Mouse (Mus musculus) hindbrain, postnatal 0 days (tissue): ENCODE results near the gene Sugct. TPM values are rescaled to one million over a fixed set of nuclear protein-coding genes. Genes with fewer than 3 reads are reported as not detected.

Experiments
- ATAC-seq: fragments of 200-750 bp; cut with Nextera tagmentation; 2 replicates; pipeline ENCODE4 v1.8.0; 2017; ENCODE audit warnings: mild to moderate bottlenecking, moderate TSS enrichment, moderate library complexity
- DNase-seq: peaks from one replicate; pipeline ENCODE4 v3.0.0-alpha.2; 2015; ENCODE audit warnings: low spot score
- H3K27ac ChIP-seq: fragments of 300-500 bp; sonication (generic); 2 replicates; pipeline ENCODE4 v1.5.1; 2014; ENCODE audit warnings: mild to moderate bottlenecking
- H3K27me3 ChIP-seq: fragments of 300-500 bp; sonication (generic); 2 replicates; pipeline ENCODE4 v1.6.1; 2014; ENCODE audit warnings: low read length, mixed read lengths; ENCODE audit not compliant: insufficient read depth
- H3K36me3 ChIP-seq: fragments of 300-500 bp; sonication (generic); 2 replicates; pipeline ENCODE4 v1.6.1; 2014; ENCODE audit warnings: low read length, mixed read lengths; ENCODE audit not compliant: insufficient read depth
- H3K4me1 ChIP-seq: fragments of 300-500 bp; sonication (generic); 2 replicates; pipeline ENCODE4 v1.6.1; 2014; ENCODE audit warnings: antibody characterized with exemption, low read length, mixed read lengths; ENCODE audit not compliant: insufficient read depth
- H3K4me2 ChIP-seq: fragments of 300-500 bp; sonication (generic); 2 replicates; pipeline ENCODE4 v1.6.1; 2014; ENCODE audit warnings: low read depth, mild to moderate bottlenecking, low read length, moderate library complexity, mixed read lengths
- H3K4me3 ChIP-seq: fragments of 300-500 bp; sonication (generic); 2 replicates; pipeline ENCODE4 v1.5.1; 2014; ENCODE audit warnings: low read length
- H3K9ac ChIP-seq: fragments of 300-500 bp; sonication (generic); replicated peaks from 2 replicates; pipeline ENCODE4 v1.6.1; 2014; ENCODE audit warnings: mild to moderate bottlenecking, low read length, moderate library complexity, mixed read lengths
- H3K9me3 ChIP-seq: fragments of 300-500 bp; sonication (generic); 2 replicates; pipeline ENCODE4 v1.6.1; 2016; ENCODE audit warnings: low read length, mixed read lengths
- CTCF ChIP-seq: IDR thresholded peaks from 2 replicates; pipeline ENCODE4 v1.5.1; 2016; ENCODE audit warnings: antibody characterized with exemption, control low read depth, low read depth
- WGBS: fragments of 180-500 bp; shearing (Covaris S2); extraction: QIAGEN DNeasy Blood & Tissue Kit; methylation state at CpG from one replicate; pipeline ENCODE4 v1.1.7; 2014; 5-methylcytosine and 5-hydroxymethylcytosine counted together
- polyA plus RNA-seq: library from polyadenylated mRNA; unstranded; fragments of >200 nt; fragmentation: Nextera tagmentation; extraction: Ambion mirVana; gene quantifications from 2 replicates; pipeline ENCODE4 v1.2.1, GENCODE M21; 2015
- total RNA-seq: library from RNA; depleted of rRNA; stranded (reverse); fragments of >200 nt; gene quantifications from 2 replicates; pipeline ENCODE4 v1.2.3, GENCODE M21; 2014

The Sugct gene
- total and polyA plus RNA-seq, 2 experiments from 2014 or later = 1.8 to 4.4 TPM

DNA sequence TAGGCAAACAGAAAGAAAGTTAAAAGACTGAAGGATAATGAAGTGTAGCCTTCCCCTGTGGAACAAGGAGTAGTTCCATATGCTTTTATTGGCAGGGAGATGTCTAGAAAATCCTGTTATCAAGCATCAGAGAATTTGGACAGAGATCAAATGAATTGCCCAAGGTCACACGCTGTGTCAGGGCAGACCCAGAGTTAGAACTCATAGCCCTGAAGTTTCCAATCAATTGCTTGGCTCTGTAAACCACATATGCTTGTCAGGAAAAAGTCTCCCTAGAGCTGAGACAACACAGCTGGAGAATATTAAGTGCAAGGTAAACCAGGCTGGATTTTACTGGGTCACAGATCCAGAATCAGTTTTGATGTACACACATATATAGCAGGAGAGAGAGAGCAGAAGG, 593.0 kb downstream of the Sugct start:
- no peak for TF ChIP-seq CTCF
- H3K4me2 ChIP-seq = no peak overlapping the region
- 79% methylated on average over 1 of the region's 1 CpGs for WGBS

DNA sequence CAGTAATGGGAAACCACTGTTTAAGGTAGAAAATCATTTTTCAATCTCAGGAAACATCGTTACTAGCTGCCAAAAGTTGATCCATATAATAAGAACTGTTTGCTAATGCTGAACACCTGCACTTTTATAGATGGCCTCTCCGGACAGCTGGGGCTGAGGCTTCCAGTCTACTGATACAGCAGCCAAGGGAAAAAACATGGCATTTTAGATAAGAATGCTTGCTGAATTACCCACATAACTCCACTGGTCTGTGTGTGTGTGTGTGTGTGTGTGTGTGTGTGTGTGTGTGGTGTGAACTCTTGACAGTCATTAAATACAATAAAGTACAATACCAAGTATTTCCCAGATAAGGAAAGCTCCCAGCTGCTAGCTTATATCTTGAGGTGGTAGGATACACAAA, 608.8 kb downstream of the Sugct start:
- DNase-seq (no peak), ATAC-seq (no peak)
- Histone ChIP-seq H3K9ac (no peak overlapping the region), H3K27me3 (no peaks in the 10 kb centered on the region), H3K4me1 (no peaks in the 10 kb centered on the region), H3K27ac (no peak overlapping the region), H3K9me3 (no peaks in the 10 kb centered on the region), H3K36me3 (no peaks in the 10 kb centered on the region), H3K4me3 (no peak overlapping the region), H3K4me2 (no peak overlapping the region)
- WGBS = 78% methylated on average over 2 of the region's 2 CpGs
- TF ChIP-seq CTCF = no peak

More for the DNA sequence above, 593.0 kb downstream of the Sugct start:
- Histone ChIP-seq H3K9ac (no peak overlapping the region), H3K36me3 (no peaks in the 10 kb centered on the region), H3K4me1 (no peaks in the 10 kb centered on the region), H3K27ac (no peak overlapping the region), H3K4me3 (no peak overlapping the region), H3K27me3 (no peaks in the 10 kb centered on the region), H3K9me3 (no peaks in the 10 kb centered on the region)
- DNase-seq (no peak), ATAC-seq (no peak)

- Histone ChIP-seq H3K9me3 (no peaks in the 10 kb centered on the region), H3K27me3 (no peaks in the 10 kb centered on the region), H3K4me1 (no peaks in the 10 kb centered on the region), H3K9ac (no peak overlapping the region), H3K36me3 (no peaks in the 10 kb centered on the region), H3K4me2 (no peak overlapping the region), H3K27ac (no peak overlapping the region), H3K4me3 (no peak overlapping the region)
- no peak for DNase-seq
- no peak for TF ChIP-seq CTCF
- ATAC-seq = no peak
Measured at GRCm38 (mm10) chr13:17086146-17086545, 609.2 kb downstream of the Sugct start.

GRCm38 (mm10) chr13:17084946-17085852, 610.2 kb downstream of the Sugct start:
- H3K36me3 ChIP-seq = no peaks in the 10 kb centered on the region
- no peaks in the 10 kb centered on the region for H3K9me3 ChIP-seq
- H3K4me1 ChIP-seq = no peaks in the 10 kb centered on the region
- no peak overlapping the region for H3K4me2 ChIP-seq
- no peaks in the 10 kb centered on the region for H3K27me3 ChIP-seq
- no peak for TF ChIP-seq CTCF
- no peak for DNase-seq
- no peak overlapping the region for H3K27ac ChIP-seq
- H3K4me3 ChIP-seq = no peak overlapping the region
- ATAC-seq = no peak
- no peak overlapping the region for H3K9ac ChIP-seq
- WGBS = 73% methylated on average over 6 of the region's 6 CpGs

GRCm38 (mm10) chr13:17081618-17082017, 613.7 kb downstream of the Sugct start:
- H3K36me3 ChIP-seq = no peaks in the 10 kb centered on the region
- no peaks in the 10 kb centered on the region for H3K4me1 ChIP-seq
- H3K4me3 ChIP-seq = no peak overlapping the region
- H3K27ac ChIP-seq = no peak overlapping the region
- 80% methylated on average over 2 of the region's 2 CpGs for WGBS
- DNase-seq (no peak), ATAC-seq (no peak)
- H3K27me3 ChIP-seq = no peaks in the 10 kb centered on the region
- H3K9ac ChIP-seq = no peak overlapping the region
- no peak overlapping the region for H3K4me2 ChIP-seq
- no peak for TF ChIP-seq CTCF
- no peaks in the 10 kb centered on the region for H3K9me3 ChIP-seq

DNA sequence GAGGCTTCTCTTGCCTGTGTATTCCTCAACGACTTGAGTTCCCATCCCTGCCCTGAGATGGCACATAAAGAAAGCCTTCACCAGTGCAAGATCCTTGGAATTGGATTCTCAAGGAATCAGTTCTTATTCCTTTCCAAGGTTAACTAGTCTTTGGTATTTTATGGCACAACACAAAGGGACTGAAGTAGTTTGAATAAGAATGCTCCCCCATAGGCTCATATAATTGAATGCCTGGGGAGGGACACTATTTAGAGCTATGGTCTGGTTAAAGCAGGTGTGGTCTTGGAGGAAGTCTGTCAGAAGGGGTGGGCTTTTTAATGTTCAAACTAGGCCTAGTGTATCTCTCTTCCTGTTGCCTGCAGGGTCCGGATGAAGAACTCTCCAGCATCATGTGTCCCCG, 629.8 kb downstream of the Sugct start:
- H3K9ac ChIP-seq = no peak overlapping the region
- WGBS = 73% methylated on average over 3 of the region's 3 CpGs
- no peak overlapping the region for H3K4me2 ChIP-seq

DNA sequence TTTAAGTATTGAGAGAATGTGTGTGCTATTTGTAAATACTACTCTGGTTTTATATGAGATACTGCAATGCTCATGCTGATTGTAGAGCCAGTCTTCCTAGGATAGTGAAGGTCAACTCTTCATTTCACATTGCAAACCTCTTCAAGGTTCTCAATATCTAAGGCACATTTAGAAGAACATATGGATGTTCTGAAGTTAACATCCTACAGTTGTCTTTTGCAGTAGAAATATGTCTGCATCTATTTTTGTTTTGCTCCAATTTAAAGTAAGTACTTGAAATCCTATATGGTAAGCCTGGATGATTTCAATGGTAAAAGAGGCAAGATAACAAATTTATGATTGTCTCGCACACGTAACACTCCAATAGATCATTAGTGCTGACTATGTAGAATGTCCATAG, 638.7 kb downstream of the Sugct start:
- no peaks in the 10 kb centered on the region for H3K9me3 ChIP-seq
- H3K4me2 ChIP-seq = no peak overlapping the region
- DNase-seq = no peak
- H3K9ac ChIP-seq = no peak overlapping the region
- H3K27me3 ChIP-seq = no peaks in the 10 kb centered on the region
- TF ChIP-seq CTCF = no peak
- no peaks in the 10 kb centered on the region for H3K36me3 ChIP-seq
- WGBS = 96% methylated on average over 2 of the region's 2 CpGs
- H3K4me3 ChIP-seq = no peak overlapping the region
- no peak for ATAC-seq
- H3K27ac ChIP-seq = no peak overlapping the region
- H3K4me1 ChIP-seq = no peaks in the 10 kb centered on the region

More for the DNA sequence above, 629.8 kb downstream of the Sugct start:
- Histone ChIP-seq H3K4me1 (no peaks in the 10 kb centered on the region), H3K27me3 (no peaks in the 10 kb centered on the region), H3K27ac (no peak overlapping the region), H3K4me3 (no peak overlapping the region), H3K9me3 (no peaks in the 10 kb centered on the region), H3K36me3 (no peaks in the 10 kb centered on the region)
- DNase-seq = no peak
- no peak for TF ChIP-seq CTCF
- ATAC-seq = no peak
